Mouse (Mus musculus) thymus, postnatal 0 days (tissue): ENCODE data around the gene 1700042G07Rik. TPM values are rescaled to one million over a fixed set of nuclear protein-coding genes. Genes with fewer than 3 reads are reported as not detected.

Experiments used
- DNase-seq: peaks from one replicate; pipeline ENCODE4 v3.0.0-alpha.2; 2015; ENCODE audit warnings: low spot score
- polyA plus RNA-seq: library from polyadenylated mRNA; unstranded; fragments of >200 nt; fragmentation: Nextera tagmentation; extraction: Ambion mirVana; gene quantifications from 2 replicates; pipeline ENCODE4 v1.2.1, GENCODE M21; 2015

Gene 1700042G07Rik
- not detected in 2 replicates for polyA plus RNA-seq

GRCm38 (mm10) chr4:116173072-116173471 lies at the start of gene 1700042G07Rik, which contains the start of gene Gm49337:
1700042G07Rik (plus strand) TSS chr4:116173372.
Gm49337 (plus strand) TSS chr4:116173384.
- DNase-seq = no peak

GRCm38 (mm10) chr4:116123602-116124519 lies 49.3 kb upstream of the 1700042G07Rik start, which contains the start of the genes Rad54l and Pomgnt1:
Rad54l (minus strand) TSS chr4:116123690.
Pomgnt1 (plus strand) TSS chr4:116123840.
- peak; percentile 78 for DNase-seq

DNA sequence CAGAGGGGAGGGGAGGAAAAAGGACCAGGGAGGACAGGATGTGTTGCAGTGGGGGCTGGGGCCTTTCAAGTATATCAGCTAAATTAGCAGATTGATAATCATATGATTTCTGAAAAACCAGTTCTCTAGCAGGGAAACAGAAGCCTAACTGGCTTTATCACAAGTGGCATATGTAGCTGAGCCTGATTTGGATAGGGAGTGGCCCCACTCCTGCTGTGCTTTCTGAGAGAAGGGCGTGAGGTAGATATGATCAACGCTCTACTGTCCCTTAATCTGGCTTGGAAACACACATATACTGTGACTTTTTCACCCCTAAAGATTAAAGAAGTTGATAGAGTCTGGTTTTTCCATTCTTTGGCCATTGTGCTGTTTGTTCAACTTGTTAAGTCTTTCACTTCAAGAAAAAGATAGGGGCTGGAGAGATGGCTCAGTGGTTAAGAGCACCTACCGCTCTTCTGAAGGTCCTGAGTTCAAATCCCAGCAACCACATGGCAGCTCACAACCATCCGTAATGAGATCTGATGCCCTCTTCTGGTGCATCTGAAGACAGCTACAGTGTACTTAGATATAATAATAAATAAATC lies 47.3 kb upstream of the 1700042G07Rik start:
- no peak for DNase-seq

DNA sequence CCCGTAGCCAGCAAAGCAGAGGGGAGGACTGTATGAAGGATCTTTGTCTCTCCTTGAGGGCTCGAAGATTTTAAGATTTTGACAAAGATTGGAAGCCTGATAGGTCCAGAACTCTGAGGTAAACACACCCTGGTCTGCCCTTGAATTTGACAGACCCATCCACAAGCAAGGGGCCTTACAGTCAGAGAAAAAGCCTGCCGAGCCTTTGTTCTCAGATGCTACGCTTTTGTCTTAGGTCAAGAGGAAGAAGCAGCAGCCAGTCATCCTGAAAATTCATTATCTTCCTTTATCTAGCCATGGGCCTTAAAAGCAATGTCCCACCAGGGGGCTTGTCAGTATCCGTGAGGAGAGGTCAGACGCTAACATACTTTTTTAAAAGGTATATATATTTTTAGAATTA lies 45.2 kb upstream of the 1700042G07Rik start:
- DNase-seq = no peak

DNA sequence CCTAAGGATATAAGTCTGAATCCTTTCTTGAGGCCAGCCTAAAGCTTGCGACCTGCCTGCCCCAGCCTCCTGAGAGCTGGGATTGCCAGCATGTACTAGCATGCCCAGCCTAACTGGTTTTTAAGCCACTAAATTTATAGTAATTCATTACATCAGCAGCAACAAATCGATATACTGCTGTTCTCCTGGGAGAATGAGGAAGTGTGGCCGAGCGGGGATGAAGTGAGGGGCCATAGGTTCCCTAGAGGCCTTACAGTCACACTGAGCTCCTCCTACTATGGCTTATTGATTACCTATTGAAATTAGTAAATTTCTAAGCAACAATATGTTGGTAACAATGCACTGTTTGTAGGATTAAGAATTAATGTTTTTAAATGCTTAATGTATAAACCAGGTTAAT lies 40.0 kb upstream of the 1700042G07Rik start:
- DNase-seq = no peak

DNA sequence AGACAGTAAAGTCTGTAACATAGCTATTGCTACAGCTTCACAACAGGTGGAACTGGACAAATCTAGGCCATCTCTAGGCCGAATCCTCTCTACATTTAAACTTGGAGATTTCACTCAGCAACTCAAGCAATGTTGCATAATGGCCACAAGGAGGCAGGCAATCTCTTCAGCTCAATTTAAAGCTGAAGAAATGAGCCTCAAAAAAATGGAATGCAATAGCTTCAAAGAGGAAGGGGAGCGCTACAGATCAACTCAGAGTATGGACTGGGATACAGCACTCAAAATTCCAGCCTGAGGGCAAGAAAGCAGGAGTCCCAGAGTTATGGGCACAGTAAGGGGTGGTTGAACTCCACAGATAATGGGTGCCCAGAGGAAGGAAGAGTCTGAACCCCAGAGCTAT lies 38.2 kb upstream of the 1700042G07Rik start:
- DNase-seq = peak; percentile 59

GRCm38 (mm10) chr4:116137421-116137996 lies 35.7 kb upstream of the 1700042G07Rik start:
- DNase-seq = no peak

- no peak for DNase-seq
These were observed 32.2 kb upstream of the 1700042G07Rik start for GRCm38 (mm10) chr4:116140801-116141574.

DNA sequence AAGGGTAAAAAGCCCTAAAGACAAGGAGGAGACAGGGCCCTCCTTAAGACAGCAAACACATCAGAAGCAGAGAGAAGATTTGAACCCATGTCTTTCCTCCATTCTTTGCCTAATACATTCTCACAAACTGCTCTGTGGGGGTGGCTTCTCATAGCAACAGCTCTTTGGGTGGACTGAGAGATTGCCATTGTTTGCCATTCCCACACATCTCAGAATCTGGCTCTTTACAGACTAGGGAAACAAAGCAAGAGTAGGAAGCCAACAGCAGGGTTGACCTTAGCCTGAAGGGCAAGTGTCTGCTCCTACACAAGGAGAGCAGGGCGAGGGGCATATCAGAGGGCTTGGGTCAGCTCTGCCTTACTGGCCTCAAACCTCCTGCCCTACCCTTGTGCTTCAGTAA lies 31.4 kb upstream of the 1700042G07Rik start:
- DNase-seq = no peak

DNA sequence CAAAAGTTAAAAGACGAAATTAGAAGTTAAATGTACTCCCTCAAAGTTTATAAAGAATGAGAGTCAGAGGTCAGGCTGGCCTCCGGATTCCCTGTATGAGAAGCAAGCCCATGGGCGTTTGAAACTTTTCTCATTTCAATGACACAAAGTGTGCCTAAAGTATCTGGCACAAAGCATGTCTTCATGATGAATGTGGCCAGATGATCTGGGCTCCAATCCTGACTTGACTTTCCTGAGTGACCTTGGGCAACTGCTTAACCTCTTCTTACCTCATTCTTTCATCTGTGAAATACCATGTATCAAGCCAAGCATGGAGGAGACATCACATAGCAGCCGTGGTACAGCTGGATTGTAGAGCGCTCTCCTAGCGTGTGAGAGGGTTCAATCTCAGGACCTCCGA lies 30.9 kb upstream of the 1700042G07Rik start:
- no peak for DNase-seq

GRCm38 (mm10) chr4:116143317-116143811 lies 29.8 kb upstream of the 1700042G07Rik start:
- DNase-seq = no peak

GRCm38 (mm10) chr4:116143891-116144717 lies 29.1 kb upstream of the 1700042G07Rik start:
- DNase-seq = peak; percentile 54

DNA sequence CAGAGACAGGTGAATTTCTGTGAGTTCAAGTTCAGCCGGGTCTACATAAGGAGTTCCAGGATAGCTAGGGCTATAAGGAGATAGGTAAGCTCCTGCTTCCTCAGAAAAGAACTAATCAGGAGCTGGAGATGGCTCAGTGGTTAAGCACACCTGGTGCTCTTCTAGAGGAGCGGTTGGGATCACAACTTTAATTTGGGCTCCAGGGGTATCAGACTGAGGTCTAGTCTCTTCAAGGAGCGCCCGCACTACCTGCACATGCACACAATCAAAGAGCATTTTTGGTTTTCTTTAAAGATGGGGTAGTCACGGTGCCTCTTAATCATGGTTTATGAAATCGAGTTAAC lies 23.4 kb upstream of the 1700042G07Rik start:
- DNase-seq = no peak

DNA sequence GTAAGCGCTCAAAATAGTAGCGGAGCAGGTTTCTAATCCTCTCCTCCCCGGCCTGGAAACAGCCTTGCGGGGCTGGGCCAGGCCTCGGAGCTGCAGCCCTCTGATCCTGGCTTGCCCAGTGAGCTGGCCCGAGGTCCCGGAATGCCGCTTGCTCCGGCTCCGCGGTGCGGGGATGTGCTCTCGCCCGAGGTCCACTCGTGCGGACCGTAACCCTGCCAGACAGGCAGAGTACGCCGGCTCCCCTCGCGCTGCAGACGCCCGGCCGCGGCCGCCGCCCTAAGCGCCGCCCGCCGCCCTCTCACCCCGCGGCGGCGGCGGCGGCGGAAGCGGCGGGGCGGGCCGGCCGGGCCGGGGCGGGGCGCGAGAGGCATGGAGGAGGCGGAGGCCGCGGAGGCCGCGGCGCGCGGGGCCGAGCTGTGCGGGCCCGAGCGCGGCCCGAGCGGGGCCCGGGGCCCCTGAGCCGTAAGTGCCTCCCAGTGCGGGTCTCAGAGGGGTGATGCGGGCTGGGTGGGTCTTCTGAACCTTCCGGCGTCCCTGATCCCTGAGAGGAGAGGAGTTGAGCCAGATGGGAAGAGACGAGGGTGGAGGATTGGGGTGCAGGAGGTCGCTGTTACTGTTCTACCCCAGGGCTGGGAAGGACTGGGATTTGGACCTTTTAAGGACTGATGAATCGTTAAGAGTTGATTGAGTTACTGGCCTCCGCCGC lies 22.9 kb upstream of the 1700042G07Rik start:
- peak; percentile 61 for DNase-seq

DNA sequence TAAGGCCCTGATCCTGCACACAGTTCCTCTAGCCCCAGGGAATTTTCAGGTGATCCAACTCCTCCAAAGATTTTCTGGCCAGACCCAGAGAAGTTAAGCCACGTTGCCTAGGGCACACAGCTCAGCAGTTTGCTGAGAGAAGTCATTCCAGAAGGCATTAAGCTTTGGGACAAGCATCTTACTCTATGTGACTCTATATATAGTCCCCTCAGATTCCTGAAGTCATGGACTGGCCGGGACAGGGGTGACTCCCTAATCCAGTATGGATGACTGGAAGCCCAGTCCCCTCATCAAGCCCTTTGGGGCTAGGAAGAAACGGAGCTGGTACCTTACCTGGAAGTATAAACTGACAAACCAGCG lies 22.3 kb upstream of the 1700042G07Rik start:
- DNase-seq = no peak

DNA sequence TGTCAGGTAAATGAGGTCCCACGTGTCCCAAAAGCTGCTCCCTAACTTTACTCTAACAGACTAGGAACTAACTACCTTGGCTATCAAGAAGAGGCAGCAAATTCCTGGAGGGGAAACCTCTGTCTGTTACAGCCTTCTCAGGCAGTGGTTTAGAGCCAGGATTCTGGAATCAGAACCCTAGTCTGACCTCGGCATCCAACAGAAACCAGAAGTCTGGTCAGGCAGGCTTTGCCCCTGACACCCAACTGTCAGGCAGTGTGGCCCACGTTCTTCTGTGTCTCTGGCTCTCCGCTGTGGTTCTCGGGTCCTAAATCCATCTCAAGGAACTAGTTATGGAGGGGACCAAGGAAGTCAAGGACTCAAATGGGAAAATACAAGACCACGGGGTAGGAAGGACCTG lies 21.9 kb upstream of the 1700042G07Rik start, which contains the start of gene Lurap1:
TSS of gene Lurap1 (minus strand) at position 101 of the 400 bp plus-strand sequence.
- DNase-seq = no peak

GRCm38 (mm10) chr4:116152702-116153101 lies 20.5 kb upstream of the 1700042G07Rik start:
- DNase-seq = no peak

DNA sequence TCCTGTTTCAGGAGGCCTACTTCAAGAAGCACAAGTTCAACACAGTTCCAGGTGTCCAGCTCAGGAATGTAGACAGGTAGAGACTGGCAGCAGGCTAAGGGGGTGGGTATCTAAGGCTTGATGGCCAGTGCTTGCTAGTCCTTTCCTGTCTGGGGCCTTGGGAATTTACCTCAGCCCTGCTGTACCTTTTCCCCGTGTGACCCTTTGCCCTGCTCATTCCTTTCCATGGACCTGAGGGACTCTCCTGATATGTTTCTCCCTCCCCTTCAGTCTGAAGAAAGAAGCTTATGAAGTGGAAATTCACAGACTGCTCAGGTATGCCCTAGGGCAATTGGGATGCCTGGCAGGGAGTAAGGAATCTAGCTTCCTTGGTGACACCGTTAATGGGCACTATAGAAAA lies 15.3 kb upstream of the 1700042G07Rik start:
- no peak for DNase-seq

DNA sequence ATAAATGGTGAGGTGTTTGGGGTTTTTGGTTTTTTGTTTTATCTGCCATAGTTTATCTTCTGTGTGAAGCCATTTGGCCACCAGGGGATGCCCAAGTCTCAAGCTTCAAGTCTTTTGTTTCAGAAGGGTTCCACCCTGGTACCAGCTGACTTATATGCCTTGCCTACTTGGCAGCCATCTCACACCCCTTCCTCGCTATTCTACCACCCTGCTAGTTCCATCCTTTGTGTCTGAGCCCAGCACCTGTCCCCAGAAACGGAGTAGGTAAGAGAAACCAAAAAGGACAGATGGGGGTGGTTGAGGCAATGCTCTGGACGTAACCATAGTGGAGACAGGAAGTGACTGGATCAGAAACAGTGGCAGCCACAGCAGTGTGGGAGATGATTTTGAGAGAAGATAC lies 13.3 kb upstream of the 1700042G07Rik start:
- peak; percentile 77 for DNase-seq

GRCm38 (mm10) chr4:116160769-116161168 lies 12.4 kb upstream of the 1700042G07Rik start:
- no peak for DNase-seq
